Mouse (Mus musculus): ENCODE measurements around the gene Fut1.
"Not testable (repeated sequence)": the region's sequence is repeated elsewhere in the genome, so short reads cannot be mapped to it uniquely, and the experiment has no call there.

Fut1 gene

GRCm38 (mm10) chr7:45638623-45639401 is 21.7 kb downstream of the Fut1 start:
- DNase-seq (ENCODE audit: low read depth, low spot score) = peak; percentile 83

- DNase-seq (ENCODE audit: low read depth, low spot score) = no peak
Measured at GRCm38 (mm10) chr7:45639561-45640027, 22.5 kb downstream of the Fut1 start, which contains the start of gene Mamstr. Gene Mamstr (plus strand): TSS chr7:45639977.

GRCm38 (mm10) chr7:45640191-45640957 is 23.3 kb downstream of the Fut1 start:
- DNase-seq (ENCODE audit: low read depth, low spot score) = no peak

GRCm38 (mm10) chr7:45641391-45642040 is 24.4 kb downstream of the Fut1 start:
- DNase-seq (ENCODE audit: low read depth, low spot score) = no peak

- DNase-seq (ENCODE audit: low read depth, low spot score) = no peak
Measured at GRCm38 (mm10) chr7:45642083-45642482, 25.0 kb downstream of the Fut1 start.

GRCm38 (mm10) chr7:45642503-45643255 is 25.6 kb downstream of the Fut1 start:
- no peak for DNase-seq (ENCODE audit: low read depth, low spot score)

GRCm38 (mm10) chr7:45643441-45644178 is 26.5 kb downstream of the Fut1 start:
- DNase-seq (ENCODE audit: low read depth, low spot score) = peak; percentile 78

- no peak for DNase-seq (ENCODE audit: low read depth, low spot score)
Measured at GRCm38 (mm10) chr7:45644183-45644582, 27.1 kb downstream of the Fut1 start.

GRCm38 (mm10) chr7:45644872-45645590 is 27.9 kb downstream of the Fut1 start:
- DNase-seq (ENCODE audit: low read depth, low spot score) = no peak

GRCm38 (mm10) chr7:45645591-45645971 is 28.5 kb downstream of the Fut1 start:
- no peak for DNase-seq (ENCODE audit: low read depth, low spot score)

GRCm38 (mm10) chr7:45646671-45647070 is 29.6 kb downstream of the Fut1 start:
- DNase-seq (ENCODE audit: low read depth, low spot score) = no peak

GRCm38 (mm10) chr7:45649351-45649750 is 32.3 kb downstream of the Fut1 start:
- DNase-seq (ENCODE audit: low read depth, low spot score) = no peak

- DNase-seq (ENCODE audit: low read depth, low spot score) = not testable (repeated sequence)
Measured at GRCm38 (mm10) chr7:45650484-45650883, 33.4 kb downstream of the Fut1 start.

- no peak for DNase-seq (ENCODE audit: low read depth, low spot score)
Measured at GRCm38 (mm10) chr7:45654424-45655047, 37.4 kb downstream of the Fut1 start.

- DNase-seq (ENCODE audit: low read depth, low spot score) = no peak
Measured at GRCm38 (mm10) chr7:45660746-45661478, 43.8 kb downstream of the Fut1 start.

GRCm38 (mm10) chr7:45661702-45662101 is 44.6 kb downstream of the Fut1 start:
- DNase-seq (ENCODE audit: low read depth, low spot score) = not testable (repeated sequence)

GRCm38 (mm10) chr7:45665303-45666138 is 48.4 kb downstream of the Fut1 start:
- DNase-seq (ENCODE audit: low read depth, low spot score) = no peak

GRCm38 (mm10) chr7:45666161-45666560 is 49.1 kb downstream of the Fut1 start, which contains the start of gene Fut2:
Gene Fut2 (minus strand): TSS chr7:45666394.
- no peak for DNase-seq (ENCODE audit: low read depth, low spot score)
